Mouse (Mus musculus) adrenal gland (tissue): ENCODE data around the gene Fam222a.

Experiments used
- intact Hi-C: fragments of 180-260 bp; cut with DNase I; formaldehyde crosslinking; loops from one replicate; pipeline ENCODE4 v1.15.1; 2025

The Fam222a gene

GRCm38 (mm10) chr5:114581486-114581885 is 13.7 kb downstream of the Fam222a start:
- intact Hi-C loops, result no loop called here

DNA sequence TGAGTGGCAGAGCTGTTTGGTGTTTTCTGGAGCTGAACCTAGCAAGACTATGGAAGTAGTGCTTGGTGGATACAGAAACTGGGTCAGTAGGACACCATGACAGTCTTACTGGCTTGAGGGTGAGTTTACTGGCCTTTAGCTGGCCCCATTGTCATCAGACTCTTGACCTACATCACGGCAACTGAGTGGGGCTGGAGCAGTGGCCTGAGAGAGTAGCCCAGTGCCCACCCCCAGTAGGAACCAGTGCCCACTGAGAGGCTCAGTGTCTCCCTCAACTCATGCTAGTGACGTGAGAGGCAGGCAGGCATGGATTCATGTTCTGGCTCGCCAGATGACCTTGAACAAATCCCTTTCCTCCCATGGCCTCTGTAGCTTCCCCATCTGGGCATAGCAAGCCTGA is 15.2 kb downstream of the Fam222a start:
- intact Hi-C loops, result no loop called here

DNA sequence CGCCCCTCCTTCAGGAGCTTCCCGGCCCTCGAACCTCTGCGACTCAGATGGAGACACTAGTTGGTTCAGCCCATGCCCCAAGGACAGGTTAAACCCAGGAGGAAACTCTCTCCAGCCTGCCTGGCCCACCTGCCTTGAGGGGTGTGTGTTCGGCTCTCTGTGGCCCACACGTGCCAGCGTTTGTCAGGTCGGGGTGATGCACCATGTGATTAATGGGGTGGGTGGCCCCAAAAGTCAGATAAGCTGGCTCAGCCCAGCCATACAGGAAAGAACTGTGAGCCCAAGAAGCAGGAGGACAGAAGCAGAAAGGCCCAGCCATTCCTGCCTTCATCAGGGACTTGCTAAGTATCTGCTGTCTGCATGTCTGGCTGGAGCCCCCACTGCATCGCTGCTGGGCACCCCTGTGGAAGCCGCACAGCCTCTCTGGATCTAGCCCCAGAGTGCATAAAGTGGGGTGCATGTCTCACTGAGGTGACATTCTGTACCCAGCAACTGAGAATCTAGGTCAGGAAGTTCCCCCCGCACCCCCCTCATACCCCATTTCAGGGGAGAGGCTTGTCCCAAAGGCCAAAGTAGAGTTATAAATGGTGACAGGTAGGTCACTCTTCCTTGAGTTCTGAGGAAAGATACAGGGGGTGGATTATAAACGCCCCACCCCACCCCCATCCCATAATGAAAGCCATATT is 15.8 kb downstream of the Fam222a start:
- intact Hi-C loops, result no loop called here

- intact Hi-C loops, result no loop called here
Observed at GRCm38 (mm10) chr5:114584293-114585104, 16.7 kb downstream of the Fam222a start.

GRCm38 (mm10) chr5:114585682-114586081 is 17.9 kb downstream of the Fam222a start:
- intact Hi-C loops, result no loop called here

DNA sequence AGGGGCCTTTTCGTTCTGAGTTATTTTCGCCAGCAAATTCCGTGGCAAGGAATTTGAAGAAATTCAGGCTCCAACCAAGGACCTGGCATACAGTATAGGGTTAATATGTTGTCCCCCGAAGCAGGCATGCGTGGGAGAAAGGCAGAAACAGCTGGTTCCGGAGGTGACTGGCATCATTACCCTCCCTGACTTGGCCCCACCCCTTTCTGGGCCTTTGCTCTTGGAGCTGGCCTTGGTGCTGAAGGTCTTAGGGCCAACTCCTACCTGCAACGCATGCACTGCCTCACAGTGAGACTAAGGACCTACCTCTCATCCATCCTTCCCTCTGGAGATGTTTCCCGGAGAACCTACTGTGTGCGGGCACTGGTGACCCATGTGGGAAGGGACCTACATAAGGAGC is 20.1 kb downstream of the Fam222a start:
- intact Hi-C loops, result no loop called here

DNA sequence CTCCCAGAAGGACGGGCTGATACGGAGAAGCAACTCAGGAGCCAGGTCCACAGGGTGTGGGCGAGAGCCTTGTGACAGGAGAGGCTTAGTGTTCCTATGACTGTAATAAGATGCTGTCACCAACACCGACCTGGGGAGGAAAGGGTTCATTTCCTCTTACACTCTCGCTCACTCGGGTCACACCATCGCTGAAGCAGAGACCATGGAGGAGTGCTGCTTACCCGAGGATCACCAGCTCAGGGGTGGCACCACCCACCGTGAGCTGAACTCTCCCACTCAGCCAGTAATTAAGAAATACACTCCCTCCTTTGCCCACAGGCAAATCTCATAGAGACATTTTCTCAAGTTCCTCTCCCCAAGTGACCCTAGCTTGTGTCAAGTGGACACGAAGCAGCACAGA is 20.6 kb downstream of the Fam222a start:
- intact Hi-C loops, result no loop called here

DNA sequence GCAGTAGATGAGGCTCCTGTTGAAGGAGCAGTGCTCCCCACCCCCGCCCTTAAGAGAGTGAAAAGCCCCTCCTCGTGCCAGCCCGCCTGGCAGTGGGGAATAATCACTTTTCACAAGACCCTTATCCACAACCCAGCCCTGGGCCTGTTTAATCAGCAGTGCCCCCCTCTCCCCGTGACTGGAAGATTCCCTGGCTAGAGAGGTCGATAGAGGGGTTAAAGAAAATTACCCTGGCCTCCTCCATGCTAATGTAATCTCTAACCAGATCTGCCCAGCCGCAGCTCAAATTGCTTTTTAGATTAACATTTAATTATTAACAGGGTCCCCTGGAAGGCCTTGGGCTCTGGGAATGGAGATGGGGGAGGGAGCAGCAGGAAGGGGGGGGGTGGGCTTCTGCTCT is 21.2 kb downstream of the Fam222a start:
- intact Hi-C loops, result no loop called here

- intact Hi-C loops, result no loop called here
Observed at GRCm38 (mm10) chr5:114589454-114589853, 21.6 kb downstream of the Fam222a start.

DNA sequence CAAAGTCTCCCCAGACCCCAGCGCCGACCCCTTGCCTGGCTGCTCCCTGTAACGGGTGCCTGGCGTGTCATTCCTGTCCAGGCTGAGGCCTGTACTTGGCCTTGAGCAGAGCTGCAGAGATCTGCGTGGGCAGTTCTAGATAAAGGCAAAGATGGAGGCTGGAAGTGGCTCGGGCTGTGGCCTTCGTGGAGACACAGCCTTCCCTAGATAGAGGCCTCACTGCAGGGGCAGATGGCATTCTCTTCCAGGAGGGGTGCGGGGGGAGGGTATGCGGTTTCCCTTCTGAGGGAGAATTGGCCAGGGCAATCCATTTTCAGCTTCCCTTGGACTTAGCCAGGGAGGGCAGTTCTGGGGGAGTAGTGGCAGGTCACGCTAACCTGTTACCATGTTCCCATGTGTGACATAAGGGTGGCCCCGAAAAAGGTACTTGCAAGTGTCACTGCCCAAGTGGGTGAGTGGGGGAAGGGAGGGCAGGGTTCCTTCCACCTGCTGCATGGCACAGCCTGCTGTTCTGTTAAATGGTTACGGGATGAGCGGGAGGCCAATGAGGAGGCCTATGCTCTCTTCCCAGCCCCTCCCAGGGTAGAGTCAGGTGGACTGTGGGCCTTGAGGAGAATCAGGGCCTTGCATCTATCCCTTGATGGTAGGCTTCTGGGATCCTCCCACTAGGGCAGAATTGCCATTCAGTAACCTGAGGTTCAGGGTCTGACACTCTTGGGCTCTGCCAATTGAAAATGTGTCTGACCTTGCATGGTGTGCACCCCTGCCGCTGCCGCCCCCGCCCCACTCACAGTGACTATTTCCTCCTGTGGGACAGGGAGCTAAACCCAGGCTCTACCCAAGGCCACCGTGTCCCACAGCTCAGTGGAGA is 22.5 kb downstream of the Fam222a start:
- intact Hi-C loops, result no loop called here

- intact Hi-C loops, result no loop called here
Observed at GRCm38 (mm10) chr5:114591151-114591561, 23.3 kb downstream of the Fam222a start.

DNA sequence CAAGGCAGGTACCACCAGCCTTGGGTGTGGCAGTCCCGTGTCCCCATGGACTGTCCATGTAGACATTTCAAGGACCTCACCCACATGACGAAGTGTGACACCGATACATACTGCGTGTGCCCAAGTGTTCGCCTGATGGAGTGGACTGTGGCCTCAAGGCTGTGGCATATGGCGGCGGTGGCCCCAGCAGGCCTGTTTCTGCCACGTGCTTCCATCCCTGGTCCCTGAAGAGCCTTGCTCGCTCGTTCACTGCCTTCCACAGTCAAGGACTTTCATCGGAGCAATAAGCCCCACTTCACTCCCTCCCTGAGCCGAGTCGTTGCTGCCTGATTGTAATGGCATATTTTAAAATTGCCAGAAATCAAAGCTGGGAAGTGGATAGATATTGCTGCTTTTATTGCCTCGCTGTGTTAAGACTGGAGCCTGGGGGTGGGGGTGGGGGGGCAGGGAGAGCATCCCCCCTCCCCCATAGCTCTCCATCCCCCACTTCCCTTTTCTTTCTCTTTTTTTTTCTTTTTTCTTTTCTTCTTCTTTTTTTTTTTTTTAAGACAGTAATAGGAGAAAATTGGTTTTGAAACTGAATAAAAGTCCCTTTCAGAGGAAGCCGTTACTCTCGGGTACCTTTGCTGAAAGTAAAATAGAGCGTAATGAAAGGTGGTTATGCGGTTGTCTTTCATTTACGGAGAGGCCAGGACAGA is 24.8 kb downstream of the Fam222a start:
- intact Hi-C loops, result no loop called here

GRCm38 (mm10) chr5:114593161-114593821 is 25.5 kb downstream of the Fam222a start:
- intact Hi-C loops, result no loop called here

DNA sequence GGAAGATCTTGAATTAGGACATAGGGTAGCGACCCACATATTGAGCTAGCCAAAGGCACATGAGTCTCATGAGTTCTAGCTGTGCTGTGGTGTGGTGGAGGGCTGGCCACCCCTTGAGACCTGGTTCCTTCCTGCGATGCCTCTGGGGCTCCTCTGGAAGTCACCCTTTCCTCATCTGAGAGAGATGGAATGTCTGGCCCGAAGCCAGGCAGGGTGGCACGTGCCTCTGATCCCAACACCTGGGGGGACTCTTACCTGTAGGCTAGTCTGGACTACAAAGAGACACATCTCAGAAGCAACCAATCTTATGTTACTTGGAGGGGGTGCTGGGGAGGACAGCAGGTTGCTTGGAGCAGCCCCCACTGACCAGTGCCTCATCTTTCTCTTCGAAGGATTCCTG is 26.1 kb downstream of the Fam222a start:
- intact Hi-C loops, result no loop called here

DNA sequence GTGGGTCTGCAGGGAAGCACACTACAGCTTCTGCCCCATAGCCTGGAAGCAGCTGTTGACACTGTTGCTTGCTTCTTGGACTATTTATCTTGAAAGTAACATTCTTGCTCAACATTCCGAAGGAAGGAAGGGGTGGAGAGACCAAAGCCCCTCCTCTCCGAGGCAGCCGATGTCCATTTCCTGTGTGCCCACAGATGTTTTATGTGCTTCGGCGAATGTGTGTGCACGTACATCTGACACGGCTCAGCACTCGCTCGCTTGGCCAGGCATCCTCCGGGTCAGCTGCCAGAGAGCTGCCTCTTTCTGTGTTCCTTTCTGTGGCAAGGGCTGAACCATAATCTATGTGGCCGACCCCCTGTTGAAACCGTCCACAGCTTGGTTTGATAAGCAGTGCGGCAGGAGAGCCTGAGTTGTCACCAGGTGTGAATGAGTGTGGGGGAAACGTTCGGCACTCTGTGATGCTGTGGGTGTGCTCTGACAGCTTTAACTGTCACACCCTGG is 27.0 kb downstream of the Fam222a start:
- intact Hi-C loops, result no loop called here

GRCm38 (mm10) chr5:114596604-114597003 is 28.8 kb downstream of the Fam222a start:
- intact Hi-C loops, result no loop called here

DNA sequence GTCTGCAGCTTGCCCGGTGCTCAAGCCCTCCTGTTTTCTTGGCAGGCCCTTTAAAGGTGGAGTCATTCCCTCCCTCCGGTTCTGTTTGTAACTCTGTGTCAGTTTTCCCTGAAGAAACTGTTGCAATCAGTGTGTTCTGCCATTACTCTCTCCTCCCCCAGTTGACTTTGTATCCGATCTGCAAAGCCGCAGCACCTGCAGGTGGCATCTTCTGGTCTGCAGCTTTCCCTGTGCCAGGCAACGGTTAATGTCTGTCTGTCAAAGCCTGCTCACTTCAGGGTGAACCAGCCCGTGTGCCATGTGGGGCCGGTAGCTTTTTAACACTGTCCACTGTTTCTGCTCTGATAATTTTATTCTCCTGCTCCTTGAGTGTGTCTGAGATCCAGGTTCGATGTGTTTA is 29.4 kb downstream of the Fam222a start:
- intact Hi-C loops, result no loop called here

DNA sequence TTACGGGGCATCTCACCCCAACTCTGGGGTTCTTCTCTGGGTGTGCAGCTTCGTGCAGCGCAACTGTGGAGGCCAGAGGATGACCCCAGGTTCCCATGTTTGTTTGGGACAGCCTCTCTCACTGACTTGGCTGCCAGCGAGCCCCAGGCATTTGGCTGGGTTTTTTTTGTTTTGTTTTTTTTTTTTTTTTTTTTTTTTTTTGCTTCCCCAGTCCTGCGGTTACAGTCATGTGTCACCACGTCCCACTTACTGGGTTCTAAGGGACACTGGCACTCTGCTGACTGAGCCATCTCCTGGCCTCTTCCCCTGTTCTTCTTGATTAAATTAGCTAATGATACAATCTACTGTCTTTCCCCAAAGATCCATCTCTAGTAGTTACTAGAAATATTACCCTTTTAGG is 29.8 kb downstream of the Fam222a start:
- intact Hi-C loops, result no loop called here

DNA sequence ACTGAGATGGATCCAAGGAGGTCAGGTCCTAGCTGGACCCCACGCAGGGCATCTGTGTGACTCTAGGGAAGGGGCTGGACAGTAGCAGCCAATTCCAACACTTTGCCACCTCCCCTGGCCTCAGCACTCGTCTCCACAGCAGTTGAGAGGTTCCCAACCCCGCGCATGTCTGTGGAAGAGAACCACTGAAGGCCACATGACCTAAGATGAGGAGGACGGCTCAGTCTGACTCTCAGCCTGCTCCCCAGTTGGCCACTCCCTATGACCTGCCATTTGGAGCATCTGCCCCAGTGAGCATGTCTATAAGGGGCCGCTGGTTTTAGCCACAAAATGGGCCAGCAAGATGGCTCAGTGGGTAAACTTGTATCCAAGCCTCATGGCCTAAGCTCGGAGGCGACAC is 34.2 kb downstream of the Fam222a start:
- intact Hi-C loops, result no loop called here

DNA sequence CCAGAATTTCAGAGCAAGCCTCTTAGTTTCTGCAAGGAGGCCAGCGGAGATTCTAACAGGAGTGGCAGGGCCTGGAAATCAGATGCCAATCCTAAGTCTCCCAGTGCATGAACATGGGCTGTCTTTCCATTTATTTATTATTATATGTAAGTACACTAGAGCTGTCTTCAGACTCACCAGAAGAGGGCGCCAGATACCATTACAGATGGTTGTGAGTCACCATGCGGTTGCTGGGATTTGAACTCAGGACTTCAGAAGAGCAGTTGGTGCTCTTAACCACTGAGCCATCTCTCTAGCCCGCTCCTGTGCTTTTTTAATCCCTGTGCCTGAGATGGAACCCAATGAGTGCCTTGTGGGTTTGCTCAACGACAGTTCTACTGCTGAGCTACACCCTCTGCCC is 36.2 kb downstream of the Fam222a start:
- intact Hi-C loops, result no loop called here
